Comparison of ENCODE assay signal across 9 mouse cellular contexts in genomic region chr11:100861335-100861734, GRCm38 (mm10). TPM values are rescaled to one million over a fixed set of nuclear protein-coding genes. Genes with fewer than 3 reads are reported as not detected.
DNase-seq lines count a peak whose midpoint lies in the region; ATAC-seq and TF ChIP-seq lines count a peak whose summit lies in the region.
"Had no signal": no experiment of that assay in that cellular context is flagged by ENCODE, and none has a peak within 500 bp of the region (broad histone marks: within the 10 kb centered on the region; RNA-seq: fewer than 3 reads in every experiment).

No protein-coding gene starts in this region.

- peak overlapping the region; percentile 92 for H3K4me2 ChIP-seq in heart, embryonic 15.5 days

- H3K27ac ChIP-seq in heart, embryonic 15.5 days = no peak overlapping the region
- H3K27ac ChIP-seq: midbrain, embryonic 12.5 days had no signal

- H3K9ac ChIP-seq in heart, embryonic 15.5 days = no peak overlapping the region

- no peaks in the 10 kb centered on the region for H3K36me3 ChIP-seq in heart, embryonic 15.5 days
- no peaks in the 10 kb centered on the region for H3K36me3 ChIP-seq in E14TG2a.4 (ENCODE audit: insufficient read depth, low read length)
- H3K36me3 ChIP-seq: midbrain, embryonic 12.5 days had no signal

- H3K27me3 ChIP-seq in heart, embryonic 15.5 days = 0 out of 2 replicates have a peak, but pooled peaks cover 10% of the 10 kb centered on the region
- H3K27me3 ChIP-seq in E14TG2a.4 (ENCODE audit: insufficient read depth, low read length) = peaks cover 72% of the 10 kb centered on the region

- H3K4me3 ChIP-seq in heart, embryonic 15.5 days = peak overlapping the region; percentile 62
- H3K4me3 ChIP-seq in E14TG2a.4 (replicated peaks; ENCODE audit: low read length) = peak overlapping the region; percentile 77; the same call in 1 of the 2 replicates

- DNase-seq in heart, postnatal 4 days = no peak
- no peak for DNase-seq in c-Kit-positive CD71-positive TER-119-positive erythroid progenitor cells, embryonic 14.5 days (ENCODE audit: low spot score)
- DNase-seq in cerebellum, adult 9-10 months = no peak
- no peak for DNase-seq in cerebellum, postnatal 4 days (ENCODE audit: low spot score in 2 of 2)

- H3K9me3 ChIP-seq in heart, embryonic 15.5 days (replicated peaks) = no peaks in the 10 kb centered on the region
- no peaks in the 10 kb centered on the region for H3K9me3 ChIP-seq in E14TG2a.4 (ENCODE audit: low read length)
- H3K9me3 ChIP-seq: midbrain, embryonic 12.5 days had no signal

- no peak for TF ChIP-seq CTCF in E14TG2a.4 (conservative IDR thresholded peaks at IDR 0.05; ENCODE audit: low read length)

- WGBS in heart, embryonic 15.5 days = 78% methylated on average over 7 of the region's 7 CpGs

- H3K4me1 ChIP-seq in heart, embryonic 15.5 days (replicated peaks) = peaks cover 17% of the 10 kb centered on the region
- peaks cover 35% of the 10 kb centered on the region for H3K4me1 ChIP-seq in E14TG2a.4 (replicated peaks; ENCODE audit: low read depth, low read length)

- no peak for ATAC-seq in heart, embryonic 15.5 days (replicated peaks; ENCODE audit: insufficient number of reproducible peaks, insufficient read depth, low FRiP score, low read depth)
- 0 out of 2 replicates have a peak, but pooled peaks have one; percentile 5 for ATAC-seq in erythroid progenitor cell, adult 5-6 weeks (replicated peaks; ENCODE audit: low FRiP score, poor library complexity, severe bottlenecking)
- peak; percentile 16; the same call in 1 of the 2 replicates for ATAC-seq in megakaryocyte progenitor cell, adult 5-6 weeks (replicated peaks; ENCODE audit: poor library complexity)

RNA-seq across cellular contexts. Expression of gene Stat5a, which starts 2.2 kb away (rescaled TPM):
- 6.1 and 11.9 TPM in 2 replicates for polyA plus RNA-seq in heart, embryonic 15.5 days (2015; fragmentation: Nextera tagmentation; extraction: Ambion mirVana)
- total RNA-seq in heart, postnatal 4 days (2021) = 10 to 100 TPM; 15.7 to 17.4 TPM
- total RNA-seq in erythroid progenitor cell, adult 5-6 weeks (2015; ENCODE audit: low replicate concordance) = 3.2 and 7.5 TPM in 2 replicates
- total RNA-seq in erythroid progenitor cell, adult 5-6 weeks (2017; ENCODE audit: low replicate concordance) = 5.3 and 5.4 TPM in 2 replicates
- total RNA-seq in megakaryocyte progenitor cell, adult 5-6 weeks (2015) = 25.3 and 31.0 TPM in 2 replicates
- 31.5 and 32.4 TPM in 2 replicates for total RNA-seq in megakaryocyte progenitor cell, adult 5-6 weeks (2017)

RNA-seq across cellular contexts. Expression of gene Stat5b, which starts 10.8 kb away (rescaled TPM):
- 25.3 and 34.6 TPM in 2 replicates for polyA plus RNA-seq in heart, embryonic 15.5 days (2015; fragmentation: Nextera tagmentation; extraction: Ambion mirVana)
- total RNA-seq in heart, postnatal 4 days (2021) = 10 to 100 TPM; 45.4 to 52.4 TPM
- total RNA-seq in erythroid progenitor cell, adult 5-6 weeks (2015; ENCODE audit: low replicate concordance) = 5.9 and 10.1 TPM in 2 replicates
- 7.0 and 10.3 TPM in 2 replicates for total RNA-seq in erythroid progenitor cell, adult 5-6 weeks (2017; ENCODE audit: low replicate concordance)
- 31.1 and 32.2 TPM in 2 replicates for total RNA-seq in megakaryocyte progenitor cell, adult 5-6 weeks (2015)
- 29.4 and 37.2 TPM in 2 replicates for total RNA-seq in megakaryocyte progenitor cell, adult 5-6 weeks (2017)
